9 mouse cellular contexts compared by ENCODE assay signal in the genomic region with DNA sequence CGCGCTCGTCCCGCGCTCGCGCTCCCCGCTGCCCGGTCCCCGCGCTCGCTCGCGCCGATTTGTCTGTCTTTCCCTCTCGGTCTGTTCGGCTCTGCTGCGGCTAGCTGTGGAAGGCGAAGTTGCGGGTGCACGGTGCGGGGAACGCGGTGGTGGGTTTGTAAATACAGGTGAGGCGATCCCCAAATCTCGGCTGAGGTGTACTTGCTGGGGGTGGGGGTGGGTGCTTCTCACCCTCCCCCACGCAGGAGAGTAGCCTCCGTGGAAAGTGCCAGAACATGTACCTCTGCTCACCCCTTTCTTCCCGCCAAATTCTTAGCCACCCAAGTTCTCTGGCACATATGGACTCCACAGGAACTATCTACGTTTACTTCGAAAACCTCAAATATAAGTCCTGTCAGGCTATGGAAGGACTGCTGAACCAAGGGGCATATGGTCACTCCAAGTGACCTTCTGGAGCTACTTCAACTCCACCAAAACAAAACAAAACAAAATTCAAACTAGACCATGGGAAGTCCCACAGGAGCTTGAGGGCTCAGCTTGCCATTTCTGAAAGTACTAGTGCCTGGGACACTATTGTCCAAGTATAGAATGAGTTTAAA. TPM values are rescaled to one million over a fixed set of nuclear protein-coding genes. Genes with fewer than 3 reads are reported as not detected.
DNase-seq lines count a peak whose midpoint lies in the region; ATAC-seq and TF ChIP-seq lines count a peak whose summit lies in the region.
"Had no signal": no experiment of that assay in that cellular context is flagged by ENCODE, and none has a peak within 500 bp of the region (broad histone marks: within the 10 kb centered on the region; RNA-seq: fewer than 3 reads in every experiment).

Gene 5730522E02Rik (minus strand): TSS at position 182 of the 599 bp plus-strand sequence.

- no peaks in the 10 kb centered on the region for H3K36me3 ChIP-seq in erythroblast, embryonic 14.5 days (ENCODE audit: control insufficient read depth)
- H3K36me3 ChIP-seq in spleen, adult 2 months (ENCODE audit: control insufficient read depth, insufficient read depth, low read length) = no peaks in the 10 kb centered on the region
- H3K36me3 ChIP-seq in hindbrain, embryonic 14.5 days (replicated peaks; ENCODE audit: control insufficient read depth, insufficient read depth) = no peaks in the 10 kb centered on the region

- H3K4me2 ChIP-seq in hindbrain, embryonic 14.5 days (replicated peaks) = peak within 1 kb of the TSS; percentile 79

- WGBS in spleen, adult 2 months = under 1% methylated on average over 31 of the region's 31 CpGs
- 3% methylated on average over 31 of the region's 31 CpGs for WGBS in hindbrain, embryonic 14.5 days

- peak within 1 kb of the TSS; percentile 86 for H3K9ac ChIP-seq in hindbrain, embryonic 14.5 days

- ATAC-seq in erythroblast, adult 5-6 weeks (replicated peaks; ENCODE audit: low FRiP score, poor library complexity, severe bottlenecking) = no peak
- no peak for ATAC-seq in hindbrain, embryonic 14.5 days (ENCODE audit: low FRiP score)
- peak; percentile 9; the same call in 1 of the 2 replicates for ATAC-seq in megakaryocyte, adult 5-6 weeks (ENCODE audit: poor library complexity, severe bottlenecking)
- no peak for ATAC-seq in CD4-positive, CD25-positive, alpha-beta regulatory T cell, adult 4 months

- 0 out of 2 replicates have a peak within 1 kb of the TSS, but pooled peaks have one; percentile 22 for H3K27ac ChIP-seq in spleen, adult 2 months (ENCODE audit: insufficient read depth, low read length)
- H3K27ac ChIP-seq in hindbrain, embryonic 14.5 days = peak within 1 kb of the TSS; percentile 98

- no peak for TF ChIP-seq CTCF in spleen, adult 2 months (IDR thresholded peaks at IDR 0.05; ENCODE audit: extremely low read depth, insufficient read depth, insufficient read length, insufficient replicate concordance)

- H3K9me3 ChIP-seq in erythroblast, embryonic 14.5 days (ENCODE audit: control insufficient read depth, low read length) = no peaks in the 10 kb centered on the region
- no peaks in the 10 kb centered on the region for H3K9me3 ChIP-seq in hindbrain, embryonic 14.5 days (ENCODE audit: control insufficient read depth, low read length)

- peak within 1 kb of the TSS; percentile 62 for H3K4me3 ChIP-seq in erythroblast, embryonic 14.5 days (replicated peaks)
- peak within 1 kb of the TSS; percentile 66 for H3K4me3 ChIP-seq in spleen, adult 2 months (ENCODE audit: extremely low read depth, insufficient read depth, insufficient read length)
- H3K4me3 ChIP-seq in hindbrain, embryonic 14.5 days (replicated peaks; ENCODE audit: low read length) = peak within 1 kb of the TSS; percentile 47

- peaks cover 4% of the 10 kb centered on the region for H3K4me1 ChIP-seq in erythroblast, embryonic 14.5 days (ENCODE audit: control insufficient read depth)
- no peaks in the 10 kb centered on the region for H3K4me1 ChIP-seq in spleen, adult 2 months (ENCODE audit: control insufficient read depth, insufficient read depth, insufficient read length)
- H3K4me1 ChIP-seq in hindbrain, embryonic 14.5 days (replicated peaks; ENCODE audit: control insufficient read depth, insufficient read depth, low read length) = 0 out of 2 replicates have a peak, but pooled peaks cover 8% of the 10 kb centered on the region

- no peak for DNase-seq in spleen, adult 2 months (ENCODE audit: low read depth in 1 of 2, low spot score in 2 of 2)
- no peak for DNase-seq in spleen, postnatal 14 days (ENCODE audit: low spot score in 2 of 2)
- DNase-seq in hindbrain, embryonic 14.5 days (ENCODE audit: low spot score) = peak; percentile 35
- DNase-seq in right cerebral cortex, postnatal 14 days = no peak

- H3K27me3 ChIP-seq in erythroblast, embryonic 14.5 days (ENCODE audit: control insufficient read depth) = peaks cover 14% of the 10 kb centered on the region
- 0 out of 2 replicates have a peak, but pooled peaks cover 2% of the 10 kb centered on the region for H3K27me3 ChIP-seq in spleen, adult 2 months (ENCODE audit: control insufficient read depth, insufficient read depth, low read length)
- H3K27me3 ChIP-seq in hindbrain, embryonic 14.5 days (ENCODE audit: control insufficient read depth, insufficient read depth, low read length) = no peaks in the 10 kb centered on the region

- no peak for TF ChIP-seq POLR2A in spleen, adult 2 months (IDR thresholded peaks at IDR 0.05; ENCODE audit: low read depth, low read length)

RNA-seq across cellular contexts. Expression of gene 5730522E02Rik, which starts in this region (rescaled TPM):
- not detected in 2 replicates for polyA plus RNA-seq in erythroblast, embryonic 14.5 days (2012)
- total RNA-seq in erythroblast, adult 5-6 weeks (2015; ENCODE audit: low replicate concordance) = not detected in 2 replicates
- not detected in 2 replicates for total RNA-seq in erythroblast, adult 5-6 weeks (2017; ENCODE audit: low replicate concordance)
- polyA plus RNA-seq in spleen, adult 2 months (2012; rRNA removed) = 0.29 TPM in 1 of 2 replicates, not detected in the other
- 13.3 and 13.5 TPM in 2 replicates for polyA plus RNA-seq in hindbrain, embryonic 14.5 days (2014; fragmentation: Nextera tagmentation; extraction: Ambion mirVana)
- 0.69 TPM in 1 of 2 replicates, not detected in the other for total RNA-seq in megakaryocyte, adult 5-6 weeks (2015)
- total RNA-seq in megakaryocyte, adult 5-6 weeks (2017) = not detected in 2 replicates
- polyA plus RNA-seq in CD4-positive, CD25-positive, alpha-beta regulatory T cell, adult 4 months (2017; shearing (Covaris generic)) = not detected
- polyA plus RNA-seq: large intestine, adult 2 months had no signal

Comparison
In these comparisons a context has a peak if more than half of its experiments do, and no peak if none do; other contexts are left out.
1. RNA of gene 5730522E02Rik (polyA plus RNA-seq): 13.3 to 13.5 TPM in hindbrain, embryonic 14.5 days; 0.29 TPM in spleen, adult 2 months, not detected in CD4-positive, CD25-positive, alpha-beta regulatory T cell, adult 4 months and not detected in erythroblast, embryonic 14.5 days; every median in the first group is over 10 times any median in the second.
2. Peak in ATAC-seq in megakaryocyte, adult 5-6 weeks; RNA of the gene not detected or under 1 TPM.
3. Peak in every context shown above with its lines, with median percentiles within 50 percentile points of each other: H3K4me3 ChIP-seq.